Mouse (Mus musculus): ENCODE measurements around the gene Hoxd9. TPM values are rescaled to one million over a fixed set of nuclear protein-coding genes. Genes with fewer than 3 reads are reported as not detected.
A peak's percentile ranks its signal among the peaks of the same experiment; 100 is the strongest.

The Hoxd9 gene
- polyA plus RNA-seq, 1 experiment from 2014 or later: not detected

GRCm38 (mm10) chr2:74679980-74680379 is 17.5 kb upstream of the Hoxd9 start:
- no peak for ATAC-seq (replicated peaks)
- Histone ChIP-seq H3K27ac (replicated peaks) (no peak overlapping the region), H3K9me3 (no peaks in the 10 kb centered on the region), H3K36me3 (no peaks in the 10 kb centered on the region), H3K4me2 (replicated peaks) (no peak overlapping the region), H3K4me3 (no peak overlapping the region), H3K27me3 (peaks cover 100% of the 10 kb centered on the region), H3K9ac (replicated peaks) (no peak overlapping the region), H3K4me1 (peaks cover 16% of the 10 kb centered on the region)
- whole genome bisulfite sequencing: under 1% methylated on average over 23 of the region's 23 CpGs

GRCm38 (mm10) chr2:74680561-74681398 is 16.7 kb upstream of the Hoxd9 start:
- Histone ChIP-seq H3K27me3 (peaks cover 100% of the 10 kb centered on the region), H3K9ac (replicated peaks) (no peak overlapping the region), H3K9me3 (no peaks in the 10 kb centered on the region), H3K4me2 (replicated peaks) (no peak overlapping the region), H3K4me3 (no peak overlapping the region), H3K4me1 (peaks cover 16% of the 10 kb centered on the region), H3K27ac (replicated peaks) (no peak overlapping the region), H3K36me3 (no peaks in the 10 kb centered on the region)
- 2% methylated on average over 21 of the region's 21 CpGs for WGBS
- no peak for ATAC-seq (replicated peaks)

- peaks cover 16% of the 10 kb centered on the region for H3K4me1 ChIP-seq
- H3K36me3 ChIP-seq: no peaks in the 10 kb centered on the region
- H3K4me3 ChIP-seq: peak overlapping the region; percentile 15; the same call in 1 of the 2 replicates
- H3K9ac ChIP-seq (replicated peaks): no peak overlapping the region
- H3K27ac ChIP-seq (replicated peaks): no peak overlapping the region
- H3K27me3 ChIP-seq: peaks cover 99% of the 10 kb centered on the region
- H3K9me3 ChIP-seq: no peaks in the 10 kb centered on the region
- 1% methylated on average over 71 of the region's 78 CpGs for WGBS
- ATAC-seq (replicated peaks): no peak
- H3K4me2 ChIP-seq (replicated peaks): 0 out of 2 replicates have a peak overlapping the region, but pooled peaks have one; percentile 0
Observed at GRCm38 (mm10) chr2:74681594-74682531, 15.7 kb upstream of the Hoxd9 start.

GRCm38 (mm10) chr2:74682796-74683195 is 14.7 kb upstream of the Hoxd9 start:
- no peak overlapping the region for H3K4me2 ChIP-seq (replicated peaks)
- peaks cover 99% of the 10 kb centered on the region for H3K27me3 ChIP-seq
- H3K4me3 ChIP-seq: peak overlapping the region; percentile 15; the same call in 1 of the 2 replicates
- H3K27ac ChIP-seq (replicated peaks): no peak overlapping the region
- WGBS: under 1% methylated on average over 50 of the region's 51 CpGs
- H3K9ac ChIP-seq (replicated peaks): no peak overlapping the region
- no peaks in the 10 kb centered on the region for H3K9me3 ChIP-seq
- H3K4me1 ChIP-seq: peaks cover 16% of the 10 kb centered on the region
- no peaks in the 10 kb centered on the region for H3K36me3 ChIP-seq
- no peak; the same call in 1 of the 2 replicates for ATAC-seq (replicated peaks)

- ATAC-seq (replicated peaks): no peak
- peaks cover 99% of the 10 kb centered on the region for H3K27me3 ChIP-seq
- no peak overlapping the region for H3K9ac ChIP-seq (replicated peaks)
- H3K4me3 ChIP-seq: no peak overlapping the region
- no peaks in the 10 kb centered on the region for H3K36me3 ChIP-seq
- H3K4me2 ChIP-seq (replicated peaks): no peak overlapping the region
- peaks cover 16% of the 10 kb centered on the region for H3K4me1 ChIP-seq
- H3K27ac ChIP-seq (replicated peaks): no peak overlapping the region
- H3K9me3 ChIP-seq: no peaks in the 10 kb centered on the region
- 2% methylated on average over 18 of the region's 18 CpGs for WGBS
Observed at GRCm38 (mm10) chr2:74683471-74683951, 14.0 kb upstream of the Hoxd9 start.

GRCm38 (mm10) chr2:74684106-74684505 is 13.4 kb upstream of the Hoxd9 start:
- Histone ChIP-seq H3K4me1 (peaks cover 16% of the 10 kb centered on the region), H3K9me3 (no peaks in the 10 kb centered on the region), H3K36me3 (no peaks in the 10 kb centered on the region), H3K4me2 (replicated peaks) (no peak overlapping the region), H3K27ac (replicated peaks) (no peak overlapping the region), H3K9ac (replicated peaks) (no peak overlapping the region), H3K27me3 (peaks cover 99% of the 10 kb centered on the region), H3K4me3 (no peak overlapping the region)
- no peak for ATAC-seq (replicated peaks)
- WGBS: 1% methylated on average over 12 of the region's 12 CpGs

GRCm38 (mm10) chr2:74685059-74685603 is 12.4 kb upstream of the Hoxd9 start:
- H3K4me3 ChIP-seq: no peak overlapping the region
- no peak overlapping the region for H3K4me2 ChIP-seq (replicated peaks)
- no peak for ATAC-seq (replicated peaks)
- H3K27me3 ChIP-seq: peaks cover 99% of the 10 kb centered on the region
- WGBS: 14% methylated on average over 4 of the region's 4 CpGs
- no peaks in the 10 kb centered on the region for H3K9me3 ChIP-seq
- H3K36me3 ChIP-seq: no peaks in the 10 kb centered on the region
- no peak overlapping the region for H3K27ac ChIP-seq (replicated peaks)
- peaks cover 13% of the 10 kb centered on the region for H3K4me1 ChIP-seq
- H3K9ac ChIP-seq (replicated peaks): no peak overlapping the region

GRCm38 (mm10) chr2:74686301-74686987 is 11.1 kb upstream of the Hoxd9 start:
- ATAC-seq (replicated peaks): no peak
- Histone ChIP-seq H3K9ac (replicated peaks) (no peak overlapping the region), H3K36me3 (no peaks in the 10 kb centered on the region), H3K27ac (replicated peaks) (no peak overlapping the region), H3K4me1 (peaks cover 13% of the 10 kb centered on the region), H3K27me3 (peaks cover 97% of the 10 kb centered on the region), H3K4me2 (replicated peaks) (no peak overlapping the region), H3K4me3 (no peak overlapping the region), H3K9me3 (no peaks in the 10 kb centered on the region)
- 4% methylated on average over 17 of the region's 17 CpGs for WGBS

- Histone ChIP-seq H3K9ac (replicated peaks) (no peak overlapping the region), H3K9me3 (no peaks in the 10 kb centered on the region), H3K4me3 (no peak overlapping the region), H3K4me1 (peaks cover 8% of the 10 kb centered on the region), H3K4me2 (replicated peaks) (no peak overlapping the region), H3K27ac (replicated peaks) (no peak overlapping the region), H3K27me3 (peaks cover 97% of the 10 kb centered on the region), H3K36me3 (no peaks in the 10 kb centered on the region)
- 1% methylated on average over 27 of the region's 27 CpGs for WGBS
- no peak for ATAC-seq (replicated peaks)
Observed at GRCm38 (mm10) chr2:74686988-74687697, 10.4 kb upstream of the Hoxd9 start.

- no peak overlapping the region for H3K4me2 ChIP-seq (replicated peaks)
- peaks cover under 1% of the 10 kb centered on the region for H3K4me1 ChIP-seq
- no peak for ATAC-seq (replicated peaks)
- no peaks in the 10 kb centered on the region for H3K9me3 ChIP-seq
- no peak overlapping the region for H3K27ac ChIP-seq (replicated peaks)
- H3K27me3 ChIP-seq: peaks cover 97% of the 10 kb centered on the region
- H3K36me3 ChIP-seq: no peaks in the 10 kb centered on the region
- under 1% methylated on average over 31 of the region's 31 CpGs for WGBS
- H3K4me3 ChIP-seq: no peak overlapping the region
- no peak overlapping the region for H3K9ac ChIP-seq (replicated peaks)
Observed at GRCm38 (mm10) chr2:74687698-74688555, 9.6 kb upstream of the Hoxd9 start.
